Mouse (Mus musculus) heart, embryonic 12.5 days (tissue): Measurements from ENCODE around the gene Anapc13. TPM values are rescaled to one million over a fixed set of nuclear protein-coding genes. Genes with fewer than 3 reads are reported as not detected.

Source experiments
- ATAC-seq: fragments of 200-750 bp; cut with Nextera tagmentation; 2 replicates; pipeline ENCODE4 v1.8.0; 2017; ENCODE audit warnings: moderate TSS enrichment, moderate library complexity; ENCODE audit not compliant: insufficient number of reproducible peaks, low FRiP score
- H3K27ac ChIP-seq: fragments of 300-500 bp; sonication (generic); 2 replicates; pipeline ENCODE4 v1.5.1; 2016; ENCODE audit warnings: mild to moderate bottlenecking, moderate library complexity; ENCODE audit not compliant: poor library complexity, severe bottlenecking
- H3K27me3 ChIP-seq: fragments of 300-500 bp; sonication (generic); replicated peaks from 2 replicates; pipeline ENCODE4 v1.6.1; 2016; ENCODE audit warnings: mild to moderate bottlenecking, moderate library complexity
- H3K36me3 ChIP-seq: fragments of 300-500 bp; sonication (generic); 2 replicates; pipeline ENCODE4 v1.6.1; 2016; ENCODE audit warnings: mild to moderate bottlenecking, moderate library complexity
- H3K4me1 ChIP-seq: fragments of 300-500 bp; sonication (generic); replicated peaks from 2 replicates; pipeline ENCODE4 v1.6.1; 2016; ENCODE audit warnings: mild to moderate bottlenecking
- H3K4me2 ChIP-seq: fragments of 300-500 bp; sonication (generic); 2 replicates; pipeline ENCODE4 v1.6.1; 2016; ENCODE audit warnings: mild to moderate bottlenecking, moderate library complexity
- H3K4me3 ChIP-seq: fragments of 300-500 bp; sonication (generic); 2 replicates; pipeline ENCODE4 v1.5.1; 2016; ENCODE audit warnings: mild to moderate bottlenecking
- H3K9ac ChIP-seq: fragments of 300-500 bp; sonication (generic); 2 replicates; pipeline ENCODE4 v1.6.1; 2016; ENCODE audit warnings: mild to moderate bottlenecking, moderate library complexity
- H3K9me3 ChIP-seq: fragments of 300-500 bp; sonication (generic); replicated peaks from 2 replicates; pipeline ENCODE4 v1.6.1; 2016; ENCODE audit warnings: mild to moderate bottlenecking, moderate library complexity
- WGBS: fragments of 180-500 bp; shearing (Covaris S2); methylation state at CpG from one replicate; pipeline ENCODE4 v1.1.7; 2016; 5-methylcytosine and 5-hydroxymethylcytosine counted together
- polyA plus RNA-seq: library from polyadenylated mRNA; unstranded; fragments of >200 nt; fragmentation: Nextera tagmentation; extraction: Ambion mirVana; gene quantifications from 2 replicates; pipeline ENCODE4 v1.2.1, GENCODE M21; 2016

The Anapc13 gene
- polyA plus RNA-seq, 1 experiment from 2014 or later = 227 TPM

GRCm38 (mm10) chr9:102631589-102632147 lies 5.6 kb downstream of the Anapc13 start:
- Histone ChIP-seq H3K9me3 (no peaks in the 10 kb centered on the region), H3K4me3 (no peak overlapping the region), H3K4me1 (peaks cover 43% of the 10 kb centered on the region), H3K27ac (no peak overlapping the region), H3K4me2 (no peak overlapping the region), H3K36me3 (peaks cover 15% of the 10 kb centered on the region), H3K27me3 (no peaks in the 10 kb centered on the region), H3K9ac (no peak overlapping the region)
- 53% methylated on average over 2 of the region's 2 CpGs for WGBS
- ATAC-seq = no peak

- Histone ChIP-seq H3K9ac (no peak overlapping the region), H3K27me3 (no peaks in the 10 kb centered on the region), H3K9me3 (no peaks in the 10 kb centered on the region), H3K4me1 (peaks cover 45% of the 10 kb centered on the region), H3K27ac (no peak overlapping the region), H3K4me2 (no peak overlapping the region), H3K36me3 (peaks cover 15% of the 10 kb centered on the region), H3K4me3 (no peak overlapping the region)
- ATAC-seq = no peak
- 94% methylated on average over 4 of the region's 4 CpGs for WGBS
Observed at GRCm38 (mm10) chr9:102632173-102632572, 6.1 kb downstream of the Anapc13 start.

GRCm38 (mm10) chr9:102632923-102633537 lies 6.9 kb downstream of the Anapc13 start:
- ATAC-seq = no peak
- Histone ChIP-seq H3K36me3 (peaks cover 15% of the 10 kb centered on the region), H3K27me3 (no peaks in the 10 kb centered on the region), H3K9me3 (no peaks in the 10 kb centered on the region), H3K27ac (no peak overlapping the region), H3K4me3 (no peak overlapping the region), H3K4me1 (peaks cover 38% of the 10 kb centered on the region), H3K4me2 (no peak overlapping the region), H3K9ac (no peak overlapping the region)
- 38% methylated on average over 1 of the region's 1 CpGs for WGBS

- H3K4me2 ChIP-seq = no peak overlapping the region
- H3K4me1 ChIP-seq = peaks cover 41% of the 10 kb centered on the region
- no peak for ATAC-seq
- no peaks in the 10 kb centered on the region for H3K9me3 ChIP-seq
- peak overlapping the region; percentile 44 for H3K27ac ChIP-seq
- WGBS = 38% methylated on average over 8 of the region's 8 CpGs
- no peak overlapping the region; the same call in 1 of the 2 replicates for H3K9ac ChIP-seq
- H3K36me3 ChIP-seq = peaks cover 15% of the 10 kb centered on the region
- no peak overlapping the region for H3K4me3 ChIP-seq
- no peaks in the 10 kb centered on the region for H3K27me3 ChIP-seq
Observed at GRCm38 (mm10) chr9:102634453-102634852, 8.4 kb downstream of the Anapc13 start.

- Histone ChIP-seq H3K27me3 (no peaks in the 10 kb centered on the region), H3K36me3 (peaks cover 7% of the 10 kb centered on the region; the same call in 1 of the 2 replicates), H3K9me3 (no peaks in the 10 kb centered on the region), H3K4me3 (no peak overlapping the region), H3K4me1 (peaks cover 46% of the 10 kb centered on the region), H3K4me2 (no peak overlapping the region), H3K9ac (no peak overlapping the region), H3K27ac (no peak overlapping the region)
- WGBS = 3% methylated on average over 4 of the region's 4 CpGs
- no peak for ATAC-seq
Observed at GRCm38 (mm10) chr9:102636553-102636952, 10.5 kb downstream of the Anapc13 start.

- Histone ChIP-seq H3K4me3 (no peak overlapping the region), H3K9me3 (no peaks in the 10 kb centered on the region), H3K4me1 (peaks cover 48% of the 10 kb centered on the region), H3K27ac (no peak overlapping the region), H3K36me3 (peaks cover 2% of the 10 kb centered on the region; the same call in 1 of the 2 replicates), H3K4me2 (no peak overlapping the region), H3K9ac (no peak overlapping the region), H3K27me3 (no peaks in the 10 kb centered on the region)
- WGBS = 61% methylated on average over 4 of the region's 4 CpGs
- ATAC-seq = no peak
Observed at GRCm38 (mm10) chr9:102637115-102637514, 11.0 kb downstream of the Anapc13 start.

- Histone ChIP-seq H3K27ac (no peak overlapping the region; the same call in 1 of the 2 replicates), H3K36me3 (no peaks in the 10 kb centered on the region), H3K4me1 (peaks cover 52% of the 10 kb centered on the region), H3K4me2 (no peak overlapping the region), H3K27me3 (no peaks in the 10 kb centered on the region), H3K9ac (0 out of 2 replicates have a peak overlapping the region, but pooled peaks have one; percentile 20), H3K4me3 (no peak overlapping the region), H3K9me3 (no peaks in the 10 kb centered on the region)
- WGBS = 62% methylated on average over 7 of the region's 7 CpGs
- no peak for ATAC-seq
Observed at GRCm38 (mm10) chr9:102638963-102639362, 12.9 kb downstream of the Anapc13 start.

GRCm38 (mm10) chr9:102639510-102639909 lies 13.4 kb downstream of the Anapc13 start:
- no peak overlapping the region for H3K27ac ChIP-seq
- H3K36me3 ChIP-seq = no peaks in the 10 kb centered on the region
- peaks cover 52% of the 10 kb centered on the region for H3K4me1 ChIP-seq
- no peak overlapping the region for H3K4me2 ChIP-seq
- ATAC-seq = no peak
- H3K9me3 ChIP-seq = no peaks in the 10 kb centered on the region
- H3K4me3 ChIP-seq = no peak overlapping the region
- 57% methylated on average over 8 of the region's 8 CpGs for WGBS
- H3K9ac ChIP-seq = no peak overlapping the region
- H3K27me3 ChIP-seq = no peaks in the 10 kb centered on the region

GRCm38 (mm10) chr9:102641531-102641930 lies 15.4 kb downstream of the Anapc13 start:
- Histone ChIP-seq H3K9ac (no peak overlapping the region), H3K27me3 (no peaks in the 10 kb centered on the region), H3K36me3 (no peaks in the 10 kb centered on the region), H3K4me1 (peaks cover 51% of the 10 kb centered on the region), H3K4me2 (no peak overlapping the region), H3K4me3 (no peak overlapping the region), H3K27ac (peak overlapping the region; percentile 31), H3K9me3 (no peaks in the 10 kb centered on the region)
- whole genome bisulfite sequencing = 54% methylated on average over 6 of the region's 6 CpGs
- ATAC-seq = no peak

GRCm38 (mm10) chr9:102643071-102643485 lies 17.0 kb downstream of the Anapc13 start:
- WGBS = 36% methylated on average over 8 of the region's 8 CpGs
- peaks cover 43% of the 10 kb centered on the region for H3K4me1 ChIP-seq
- ATAC-seq = no peak
- H3K4me2 ChIP-seq = peak overlapping the region; percentile 59; the same call in 1 of the 2 replicates
- no peak overlapping the region for H3K4me3 ChIP-seq
- H3K9ac ChIP-seq = no peak overlapping the region
- H3K27ac ChIP-seq = peak overlapping the region; percentile 87
- H3K36me3 ChIP-seq = no peaks in the 10 kb centered on the region
- H3K27me3 ChIP-seq = no peaks in the 10 kb centered on the region
- H3K9me3 ChIP-seq = no peaks in the 10 kb centered on the region

GRCm38 (mm10) chr9:102643486-102644101 lies 17.5 kb downstream of the Anapc13 start:
- H3K27me3 ChIP-seq = no peaks in the 10 kb centered on the region
- H3K27ac ChIP-seq = peak overlapping the region; percentile 87
- H3K4me2 ChIP-seq = peak overlapping the region; percentile 59
- ATAC-seq = peak; percentile 60; the same call in 1 of the 2 replicates
- peaks cover 41% of the 10 kb centered on the region for H3K4me1 ChIP-seq
- peak overlapping the region; percentile 20; the same call in 1 of the 2 replicates for H3K4me3 ChIP-seq
- H3K9ac ChIP-seq = 0 out of 2 replicates have a peak overlapping the region, but pooled peaks have one; percentile 42
- H3K9me3 ChIP-seq = no peaks in the 10 kb centered on the region
- no peaks in the 10 kb centered on the region for H3K36me3 ChIP-seq
- 12% methylated on average over 10 of the region's 10 CpGs for WGBS
